Mouse (Mus musculus) heart, embryonic 13.5 days (tissue): ENCODE data around the gene Lrrc59. TPM values are rescaled to one million over a fixed set of nuclear protein-coding genes. Genes with fewer than 3 reads are reported as not detected.

ENCODE experiments used
- ATAC-seq: fragments of 200-750 bp; cut with Nextera tagmentation; 2 replicates; pipeline ENCODE4 v1.8.0; 2017; ENCODE audit warnings: moderate TSS enrichment; ENCODE audit not compliant: insufficient number of reproducible peaks, low FRiP score, low TSS enrichment; ENCODE audit errors: extremely low read depth
- H3K27ac ChIP-seq: fragments of 300-500 bp; sonication (generic); replicated peaks from 2 replicates; pipeline ENCODE4 v1.5.1; 2015; ENCODE audit warnings: moderate library complexity, mild to moderate bottlenecking, inconsistent platforms
- H3K27me3 ChIP-seq: fragments of 300-500 bp; sonication (generic); replicated peaks from 2 replicates; pipeline ENCODE4 v1.6.1; 2015; ENCODE audit warnings: mild to moderate bottlenecking, inconsistent platforms
- H3K36me3 ChIP-seq: fragments of 300-500 bp; sonication (generic); 2 replicates; pipeline ENCODE4 v1.6.1; 2015; ENCODE audit warnings: mild to moderate bottlenecking, inconsistent platforms
- H3K4me1 ChIP-seq: fragments of 300-500 bp; sonication (generic); 2 replicates; pipeline ENCODE4 v1.6.1; 2015; ENCODE audit warnings: inconsistent platforms
- H3K4me2 ChIP-seq: fragments of 300-500 bp; sonication (generic); 2 replicates; pipeline ENCODE4 v1.6.1; 2015; ENCODE audit warnings: inconsistent platforms, mild to moderate bottlenecking, moderate library complexity
- H3K4me3 ChIP-seq: fragments of 300-500 bp; sonication (generic); 2 replicates; pipeline ENCODE4 v1.5.1; 2015; ENCODE audit warnings: moderate library complexity, mild to moderate bottlenecking, inconsistent platforms
- H3K9ac ChIP-seq: fragments of 300-500 bp; sonication (generic); 2 replicates; pipeline ENCODE4 v1.6.1; 2015; ENCODE audit warnings: inconsistent platforms, mild to moderate bottlenecking, moderate library complexity
- H3K9me3 ChIP-seq: fragments of 300-500 bp; sonication (generic); 2 replicates; pipeline ENCODE4 v1.6.1; 2016; ENCODE audit warnings: inconsistent platforms
- WGBS: fragments of 180-500 bp; shearing (Covaris S2); methylation state at CpG from one replicate; pipeline ENCODE4 v1.1.7; 2015; ENCODE audit warnings: mixed read lengths; 5-methylcytosine and 5-hydroxymethylcytosine counted together
- polyA plus RNA-seq: library from polyadenylated mRNA; unstranded; fragments of >200 nt; fragmentation: Nextera tagmentation; extraction: Ambion mirVana; gene quantifications from 2 replicates; pipeline ENCODE4 v1.2.1, GENCODE M21; 2015

Lrrc59 gene
- polyA plus RNA-seq, 1 experiment from 2014 or later: 143 TPM

GRCm38 (mm10) chr11:94610744-94611740, 18.5 kb upstream of the Lrrc59 start:
- no peak overlapping the region for H3K4me2 ChIP-seq
- no peak for ATAC-seq
- 71% methylated on average over 4 of the region's 4 CpGs for WGBS
- no peak overlapping the region for H3K9ac ChIP-seq
- H3K27ac ChIP-seq: no peak overlapping the region
- no peaks in the 10 kb centered on the region for H3K36me3 ChIP-seq
- peaks cover 12% of the 10 kb centered on the region for H3K27me3 ChIP-seq
- H3K4me3 ChIP-seq: no peak overlapping the region
- no peaks in the 10 kb centered on the region for H3K9me3 ChIP-seq
- H3K4me1 ChIP-seq: no peaks in the 10 kb centered on the region

- Histone ChIP-seq H3K4me3 (no peak overlapping the region), H3K4me2 (no peak overlapping the region), H3K9me3 (0 out of 2 replicates have a peak, but pooled peaks cover 4% of the 10 kb centered on the region), H3K4me1 (no peaks in the 10 kb centered on the region), H3K27me3 (peaks cover 17% of the 10 kb centered on the region), H3K36me3 (no peaks in the 10 kb centered on the region), H3K27ac (no peak overlapping the region), H3K9ac (no peak overlapping the region)
- 67% methylated on average over 4 of the region's 4 CpGs for WGBS
- ATAC-seq: no peak
Observed at GRCm38 (mm10) chr11:94614603-94615002, 15.0 kb upstream of the Lrrc59 start.

GRCm38 (mm10) chr11:94615494-94615893, 14.1 kb upstream of the Lrrc59 start:
- Histone ChIP-seq H3K9ac (no peak overlapping the region), H3K27ac (no peak overlapping the region), H3K4me2 (no peak overlapping the region), H3K9me3 (0 out of 2 replicates have a peak, but pooled peaks cover 4% of the 10 kb centered on the region), H3K4me1 (no peaks in the 10 kb centered on the region), H3K4me3 (no peak overlapping the region), H3K36me3 (no peaks in the 10 kb centered on the region), H3K27me3 (peaks cover 17% of the 10 kb centered on the region)
- no peak for ATAC-seq
- WGBS: 17% methylated on average over 4 of the region's 4 CpGs

- H3K4me1 ChIP-seq: no peaks in the 10 kb centered on the region
- peaks cover 17% of the 10 kb centered on the region for H3K27me3 ChIP-seq
- no peak overlapping the region for H3K9ac ChIP-seq
- no peaks in the 10 kb centered on the region for H3K36me3 ChIP-seq
- WGBS: 81% methylated on average over 2 of the region's 2 CpGs
- H3K9me3 ChIP-seq: 0 out of 2 replicates have a peak, but pooled peaks cover 4% of the 10 kb centered on the region
- H3K4me3 ChIP-seq: no peak overlapping the region
- no peak for ATAC-seq
- no peak overlapping the region for H3K27ac ChIP-seq
- no peak overlapping the region for H3K4me2 ChIP-seq
Observed at GRCm38 (mm10) chr11:94617646-94618045, 11.9 kb upstream of the Lrrc59 start.

- no peak for ATAC-seq
- H3K27me3 ChIP-seq: peaks cover 6% of the 10 kb centered on the region
- no peaks in the 10 kb centered on the region for H3K4me1 ChIP-seq
- WGBS: 57% methylated on average over 6 of the region's 6 CpGs
- no peak overlapping the region for H3K9ac ChIP-seq
- no peak overlapping the region for H3K4me2 ChIP-seq
- no peak overlapping the region for H3K4me3 ChIP-seq
- no peaks in the 10 kb centered on the region for H3K36me3 ChIP-seq
- H3K27ac ChIP-seq: no peak overlapping the region
- 0 out of 2 replicates have a peak, but pooled peaks cover 4% of the 10 kb centered on the region for H3K9me3 ChIP-seq
Observed at GRCm38 (mm10) chr11:94620766-94621457, 8.7 kb upstream of the Lrrc59 start.

- no peak for ATAC-seq
- Histone ChIP-seq H3K4me2 (no peak overlapping the region), H3K9ac (no peak overlapping the region), H3K4me3 (no peak overlapping the region), H3K36me3 (no peaks in the 10 kb centered on the region), H3K27me3 (0 out of 2 replicates have a peak, but pooled peaks cover under 1% of the 10 kb centered on the region), H3K27ac (no peak overlapping the region), H3K9me3 (0 out of 2 replicates have a peak, but pooled peaks cover 4% of the 10 kb centered on the region), H3K4me1 (no peaks in the 10 kb centered on the region)
Observed at GRCm38 (mm10) chr11:94621458-94621852, 8.1 kb upstream of the Lrrc59 start.

GRCm38 (mm10) chr11:94622162-94622561, 7.4 kb upstream of the Lrrc59 start:
- no peak overlapping the region for H3K4me3 ChIP-seq
- WGBS: 67% methylated on average over 2 of the region's 2 CpGs
- H3K4me2 ChIP-seq: no peak overlapping the region
- no peak for ATAC-seq
- H3K9ac ChIP-seq: no peak overlapping the region
- no peaks in the 10 kb centered on the region for H3K27me3 ChIP-seq
- no peak overlapping the region for H3K27ac ChIP-seq
- H3K4me1 ChIP-seq: no peaks in the 10 kb centered on the region
- H3K9me3 ChIP-seq: no peaks in the 10 kb centered on the region
- H3K36me3 ChIP-seq: no peaks in the 10 kb centered on the region

- Histone ChIP-seq H3K9ac (peak overlapping the region; percentile 88), H3K27me3 (no peaks in the 10 kb centered on the region), H3K27ac (peak overlapping the region; percentile 58), H3K4me3 (peak overlapping the region; percentile 73), H3K36me3 (peaks cover 32% of the 10 kb centered on the region), H3K4me2 (peak overlapping the region; percentile 91), H3K4me1 (peaks cover 13% of the 10 kb centered on the region), H3K9me3 (no peaks in the 10 kb centered on the region)
- WGBS: 0% methylated on average over 28 of the region's 28 CpGs
- ATAC-seq: peak; percentile 61; the same call in 1 of the 2 replicates
Observed at GRCm38 (mm10) chr11:94629884-94630198, 274 bp downstream of the Lrrc59 start.

GRCm38 (mm10) chr11:94630199-94631011, 838 bp downstream of the Lrrc59 start:
- H3K27ac ChIP-seq: peak overlapping the region; percentile 58
- WGBS: 13% methylated on average over 26 of the region's 26 CpGs
- H3K9me3 ChIP-seq: no peaks in the 10 kb centered on the region
- peaks cover 37% of the 10 kb centered on the region for H3K36me3 ChIP-seq
- peak overlapping the region; percentile 73 for H3K4me3 ChIP-seq
- H3K4me2 ChIP-seq: peak overlapping the region; percentile 91
- H3K4me1 ChIP-seq: peaks cover 13% of the 10 kb centered on the region
- ATAC-seq: 0 out of 2 replicates have a peak, but pooled peaks have one; percentile 15
- H3K27me3 ChIP-seq: no peaks in the 10 kb centered on the region
- H3K9ac ChIP-seq: peak overlapping the region; percentile 88

- Histone ChIP-seq H3K4me2 (no peak overlapping the region), H3K27me3 (no peaks in the 10 kb centered on the region), H3K27ac (no peak overlapping the region), H3K4me1 (peaks cover 13% of the 10 kb centered on the region), H3K36me3 (peaks cover 53% of the 10 kb centered on the region), H3K4me3 (no peak overlapping the region), H3K9ac (no peak overlapping the region), H3K9me3 (no peaks in the 10 kb centered on the region)
- no peak for ATAC-seq
- WGBS: 93% methylated on average over 5 of the region's 5 CpGs
Observed at GRCm38 (mm10) chr11:94631969-94632368, 2.4 kb downstream of the Lrrc59 start.

GRCm38 (mm10) chr11:94632988-94633387, 3.4 kb downstream of the Lrrc59 start:
- Histone ChIP-seq H3K9ac (no peak overlapping the region), H3K4me2 (no peak overlapping the region), H3K27me3 (no peaks in the 10 kb centered on the region), H3K9me3 (no peaks in the 10 kb centered on the region), H3K36me3 (peaks cover 63% of the 10 kb centered on the region), H3K4me1 (peaks cover 13% of the 10 kb centered on the region), H3K4me3 (no peak overlapping the region), H3K27ac (no peak overlapping the region)
- 84% methylated on average over 8 of the region's 8 CpGs for WGBS
- no peak for ATAC-seq
